Mouse (Mus musculus) liver, embryonic 11.5 days (tissue): ENCODE results near the gene Stx5a. TPM values are rescaled to one million over a fixed set of nuclear protein-coding genes. Genes with fewer than 3 reads are reported as not detected.
"Not testable (repeated sequence)": the region's sequence is repeated elsewhere in the genome, so short reads cannot be mapped to it uniquely, and the experiment has no call there.

Experiments used
- ATAC-seq: fragments of 200-750 bp; cut with Nextera tagmentation; replicated peaks from 2 replicates; pipeline ENCODE4 v1.8.0; 2017; ENCODE audit warnings: moderate number of reproducible peaks, mild to moderate bottlenecking, moderate TSS enrichment, moderate library complexity; ENCODE audit not compliant: low FRiP score
- DNase-seq: peaks from one replicate; pipeline ENCODE4 v3.0.0-alpha.2; 2017; ENCODE audit warnings: low spot score
- H3K27ac ChIP-seq: fragments of 300-500 bp; sonication (generic); 2 replicates; pipeline ENCODE4 v1.5.1; 2014; ENCODE audit warnings: mild to moderate bottlenecking, low read depth, low read length, control low read depth
- H3K27me3 ChIP-seq: fragments of 300-500 bp; sonication (generic); replicated peaks from 2 replicates; pipeline ENCODE4 v1.6.1; 2014; ENCODE audit warnings: low read length, mixed read lengths; ENCODE audit not compliant: control insufficient read depth, insufficient read depth
- H3K36me3 ChIP-seq: fragments of 300-500 bp; sonication (generic); 2 replicates; pipeline ENCODE4 v1.6.1; 2014; ENCODE audit warnings: mild to moderate bottlenecking, low read length, moderate library complexity, mixed read lengths; ENCODE audit not compliant: control insufficient read depth, insufficient read depth
- H3K4me1 ChIP-seq: fragments of 300-500 bp; sonication (generic); replicated peaks from 2 replicates; pipeline ENCODE4 v1.6.1; 2014; ENCODE audit warnings: low read length, mixed read lengths; ENCODE audit not compliant: control insufficient read depth, insufficient read depth
- H3K4me2 ChIP-seq: fragments of 300-500 bp; sonication (generic); 2 replicates; pipeline ENCODE4 v1.6.1; 2014; ENCODE audit warnings: mild to moderate bottlenecking, control low read depth, moderate library complexity
- H3K4me3 ChIP-seq: fragments of 300-500 bp; sonication (generic); 2 replicates; pipeline ENCODE4 v1.5.1; 2014; ENCODE audit warnings: low read depth, low read length, control low read depth
- H3K9ac ChIP-seq: fragments of 300-500 bp; sonication (generic); 2 replicates; pipeline ENCODE4 v1.6.1; 2014; ENCODE audit warnings: low read depth, low read length, control low read depth
- H3K9me3 ChIP-seq: fragments of 300-500 bp; sonication (generic); 2 replicates; pipeline ENCODE4 v1.6.1; 2016; ENCODE audit warnings: low read length, inconsistent platforms, mixed read lengths; ENCODE audit not compliant: control insufficient read depth
- WGBS: fragments of 180-500 bp; shearing (Covaris S2); extraction: QIAGEN DNeasy Blood & Tissue Kit; methylation state at CpG from one replicate; pipeline ENCODE4 v1.1.7; 2014; 5-methylcytosine and 5-hydroxymethylcytosine counted together
- polyA plus RNA-seq: library from polyadenylated mRNA; unstranded; fragments of >200 nt; fragmentation: Nextera tagmentation; extraction: Ambion mirVana; gene quantifications from 2 replicates; pipeline ENCODE4 v1.2.1, GENCODE M21; 2014

The Stx5a gene
- polyA plus RNA-seq, 1 experiment from 2014 or later, result 73.1 TPM

- H3K4me1 ChIP-seq, ATAC-seq, H3K9me3 ChIP-seq, DNase-seq, H3K4me3 ChIP-seq, H3K27me3 ChIP-seq, H3K4me2 ChIP-seq, H3K27ac ChIP-seq, H3K9ac ChIP-seq: not testable (repeated sequence)
- H3K36me3 ChIP-seq, result peaks cover 22% of the 10 kb centered on the region
- WGBS, result 50% methylated on average over 3 of the region's 3 CpGs
These were observed 12.7 kb upstream of the Stx5a start for GRCm38 (mm10) chr19:8728335-8729099.

GRCm38 (mm10) chr19:8734334-8734733 lies 6.9 kb upstream of the Stx5a start:
- H3K9me3 ChIP-seq, result peaks cover 2% of the 10 kb centered on the region; the same call in 1 of the 2 replicates
- DNase-seq, result no peak
- no peak overlapping the region for H3K4me3 ChIP-seq
- WGBS, result 42% methylated on average over 3 of the region's 3 CpGs
- no peak overlapping the region for H3K9ac ChIP-seq
- no peak for ATAC-seq
- peaks cover 14% of the 10 kb centered on the region for H3K36me3 ChIP-seq
- H3K27ac ChIP-seq, result no peak overlapping the region
- H3K27me3 ChIP-seq, result no peaks in the 10 kb centered on the region
- peaks cover 11% of the 10 kb centered on the region; the same call in 1 of the 2 replicates for H3K4me1 ChIP-seq
- H3K4me2 ChIP-seq, result no peak overlapping the region

- peak within 1 kb of the TSS; percentile 81 for H3K9ac ChIP-seq
- peaks cover 2% of the 10 kb centered on the region; the same call in 1 of the 2 replicates for H3K9me3 ChIP-seq
- peak within 1 kb of the TSS; percentile 68 for H3K4me2 ChIP-seq
- H3K36me3 ChIP-seq, result peaks cover 25% of the 10 kb centered on the region
- DNase-seq (peak; percentile 92), ATAC-seq (peak; percentile 90)
- WGBS, result under 1% methylated on average over 32 of the region's 32 CpGs
- peaks cover 14% of the 10 kb centered on the region; the same call in 1 of the 2 replicates for H3K4me1 ChIP-seq
- peak within 1 kb of the TSS; percentile 42 for H3K27ac ChIP-seq
- peak within 1 kb of the TSS; percentile 79 for H3K4me3 ChIP-seq
- H3K27me3 ChIP-seq, result no peaks in the 10 kb centered on the region
These were observed 5.6 kb upstream of the Stx5a start, which contains the start of gene Wdr74 for GRCm38 (mm10) chr19:8735389-8736159. Wdr74 (plus strand) TSS chr19:8735827.

- Histone ChIP-seq H3K27me3 (no peaks in the 10 kb centered on the region), H3K4me3 (peak overlapping the region; percentile 79), H3K9me3 (peaks cover 2% of the 10 kb centered on the region; the same call in 1 of the 2 replicates), H3K4me2 (peak overlapping the region; percentile 68), H3K27ac (peak overlapping the region; percentile 34; the same call in 1 of the 2 replicates), H3K36me3 (peaks cover 26% of the 10 kb centered on the region), H3K4me1 (peaks cover 15% of the 10 kb centered on the region), H3K9ac (peak overlapping the region; percentile 81)
- 2% methylated on average over 11 of the region's 11 CpGs for WGBS
- DNase-seq (no peak), ATAC-seq (peak; percentile 64)
These were observed 5.1 kb upstream of the Stx5a start for GRCm38 (mm10) chr19:8736160-8736467.

- Histone ChIP-seq H3K4me1 (peaks cover 23% of the 10 kb centered on the region), H3K27me3 (no peaks in the 10 kb centered on the region), H3K4me2 (no peak overlapping the region), H3K9ac (no peak overlapping the region), H3K27ac (no peak overlapping the region), H3K9me3 (no peaks in the 10 kb centered on the region), H3K4me3 (no peak overlapping the region), H3K36me3 (peaks cover 32% of the 10 kb centered on the region)
- 92% methylated on average over 7 of the region's 7 CpGs for WGBS
- no peak for DNase-seq
- ATAC-seq, result no peak
These were observed 2.3 kb upstream of the Stx5a start for GRCm38 (mm10) chr19:8738911-8739310.

- DNase-seq (no peak), ATAC-seq (no peak)
- H3K4me1 ChIP-seq, result peaks cover 23% of the 10 kb centered on the region
- no peak overlapping the region for H3K4me3 ChIP-seq
- peaks cover 33% of the 10 kb centered on the region for H3K36me3 ChIP-seq
- no peak overlapping the region for H3K27ac ChIP-seq
- no peak overlapping the region for H3K4me2 ChIP-seq
- WGBS, result 84% methylated on average over 6 of the region's 6 CpGs
- no peaks in the 10 kb centered on the region for H3K27me3 ChIP-seq
- H3K9me3 ChIP-seq, result no peaks in the 10 kb centered on the region
- no peak overlapping the region for H3K9ac ChIP-seq
These were observed 1.6 kb upstream of the Stx5a start for GRCm38 (mm10) chr19:8739646-8740045.

GRCm38 (mm10) chr19:8740603-8741002 lies 610 bp upstream of the Stx5a start, which contains the start of gene 1700092M07Rik:
1700092M07Rik (plus strand) TSS chr19:8740718.
- ATAC-seq, result no peak; the same call in 1 of the 2 replicates
- Histone ChIP-seq H3K4me1 (peaks cover 19% of the 10 kb centered on the region), H3K27ac (peak within 1 kb of the TSS; percentile 85), H3K9ac (peak within 1 kb of the TSS; percentile 95), H3K4me3 (peak within 1 kb of the TSS; percentile 94), H3K27me3 (no peaks in the 10 kb centered on the region), H3K36me3 (peaks cover 40% of the 10 kb centered on the region), H3K4me2 (peak within 1 kb of the TSS; percentile 45), H3K9me3 (no peaks in the 10 kb centered on the region)
- DNase-seq, result no peak
- WGBS, result 67% methylated on average over 14 of the region's 14 CpGs

- Histone ChIP-seq H3K27me3 (no peaks in the 10 kb centered on the region), H3K4me3 (peak overlapping the region; percentile 94), H3K9ac (peak overlapping the region; percentile 95), H3K27ac (peak overlapping the region; percentile 85), H3K36me3 (peaks cover 42% of the 10 kb centered on the region), H3K4me1 (peaks cover 14% of the 10 kb centered on the region), H3K4me2 (peak overlapping the region; percentile 89), H3K9me3 (no peaks in the 10 kb centered on the region)
- 13% methylated on average over 14 of the region's 14 CpGs for WGBS
- DNase-seq (no peak), ATAC-seq (no peak)
These were observed 963 bp downstream of the Stx5a start for GRCm38 (mm10) chr19:8742176-8742575.
